Mouse (Mus musculus) hindbrain, postnatal 0 days (tissue): Measurements from ENCODE around the gene Angel2. TPM values are rescaled to one million over a fixed set of nuclear protein-coding genes. Genes with fewer than 3 reads are reported as not detected.

Source experiments
- ATAC-seq: fragments of 200-750 bp; cut with Nextera tagmentation; 2 replicates; pipeline ENCODE4 v1.8.0; 2017; ENCODE audit warnings: mild to moderate bottlenecking, moderate TSS enrichment, moderate library complexity
- DNase-seq: peaks from one replicate; pipeline ENCODE4 v3.0.0-alpha.2; 2015; ENCODE audit warnings: low spot score
- H3K27ac ChIP-seq: fragments of 300-500 bp; sonication (generic); 2 replicates; pipeline ENCODE4 v1.5.1; 2014; ENCODE audit warnings: mild to moderate bottlenecking
- H3K27me3 ChIP-seq: fragments of 300-500 bp; sonication (generic); 2 replicates; pipeline ENCODE4 v1.6.1; 2014; ENCODE audit warnings: low read length, mixed read lengths; ENCODE audit not compliant: insufficient read depth
- H3K36me3 ChIP-seq: fragments of 300-500 bp; sonication (generic); 2 replicates; pipeline ENCODE4 v1.6.1; 2014; ENCODE audit warnings: low read length, mixed read lengths; ENCODE audit not compliant: insufficient read depth
- H3K4me1 ChIP-seq: fragments of 300-500 bp; sonication (generic); 2 replicates; pipeline ENCODE4 v1.6.1; 2014; ENCODE audit warnings: antibody characterized with exemption, low read length, mixed read lengths; ENCODE audit not compliant: insufficient read depth
- H3K4me2 ChIP-seq: fragments of 300-500 bp; sonication (generic); 2 replicates; pipeline ENCODE4 v1.6.1; 2014; ENCODE audit warnings: low read depth, mild to moderate bottlenecking, low read length, moderate library complexity, mixed read lengths
- H3K4me3 ChIP-seq: fragments of 300-500 bp; sonication (generic); 2 replicates; pipeline ENCODE4 v1.5.1; 2014; ENCODE audit warnings: low read length
- H3K9ac ChIP-seq: fragments of 300-500 bp; sonication (generic); replicated peaks from 2 replicates; pipeline ENCODE4 v1.6.1; 2014; ENCODE audit warnings: mild to moderate bottlenecking, low read length, moderate library complexity, mixed read lengths
- H3K9me3 ChIP-seq: fragments of 300-500 bp; sonication (generic); 2 replicates; pipeline ENCODE4 v1.6.1; 2016; ENCODE audit warnings: low read length, mixed read lengths
- CTCF ChIP-seq: IDR thresholded peaks from 2 replicates; pipeline ENCODE4 v1.5.1; 2016; ENCODE audit warnings: antibody characterized with exemption, control low read depth, low read depth
- WGBS: fragments of 180-500 bp; shearing (Covaris S2); extraction: QIAGEN DNeasy Blood & Tissue Kit; methylation state at CpG from one replicate; pipeline ENCODE4 v1.1.7; 2014; 5-methylcytosine and 5-hydroxymethylcytosine counted together
- polyA plus RNA-seq: library from polyadenylated mRNA; unstranded; fragments of >200 nt; fragmentation: Nextera tagmentation; extraction: Ambion mirVana; gene quantifications from 2 replicates; pipeline ENCODE4 v1.2.1, GENCODE M21; 2015
- total RNA-seq: library from RNA; depleted of rRNA; stranded (reverse); fragments of >200 nt; gene quantifications from 2 replicates; pipeline ENCODE4 v1.2.3, GENCODE M21; 2014

Angel2 gene
- total and polyA plus RNA-seq, 2 experiments from 2014 or later, result 28.4 to 39.4 TPM

- Histone ChIP-seq H3K4me2 (no peak overlapping the region), H3K27me3 (no peaks in the 10 kb centered on the region), H3K4me3 (no peak overlapping the region), H3K9me3 (no peaks in the 10 kb centered on the region), H3K36me3 (peaks cover 33% of the 10 kb centered on the region), H3K4me1 (no peaks in the 10 kb centered on the region), H3K27ac (peak overlapping the region; percentile 20; the same call in 1 of the 2 replicates), H3K9ac (no peak overlapping the region)
- ATAC-seq (no peak), DNase-seq (peak; percentile 71)
- no peak for TF ChIP-seq CTCF
- 67% methylated on average over 7 of the region's 7 CpGs for WGBS
Measured at GRCm38 (mm10) chr1:190948439-190948838, 23.5 kb downstream of the Angel2 start.

GRCm38 (mm10) chr1:190948846-190949245 is 23.9 kb downstream of the Angel2 start:
- Histone ChIP-seq H3K9me3 (no peaks in the 10 kb centered on the region), H3K4me3 (no peak overlapping the region), H3K36me3 (peaks cover 29% of the 10 kb centered on the region), H3K4me2 (no peak overlapping the region), H3K4me1 (no peaks in the 10 kb centered on the region), H3K27me3 (no peaks in the 10 kb centered on the region), H3K9ac (no peak overlapping the region), H3K27ac (peak overlapping the region; percentile 41; the same call in 1 of the 2 replicates)
- 54% methylated on average over 17 of the region's 17 CpGs for whole genome bisulfite sequencing
- TF ChIP-seq CTCF, result no peak
- DNase-seq (peak; percentile 65), ATAC-seq (peak; percentile 84)

GRCm38 (mm10) chr1:190951014-190951413 is 26.1 kb downstream of the Angel2 start:
- Histone ChIP-seq H3K4me3 (no peak overlapping the region), H3K9me3 (no peaks in the 10 kb centered on the region), H3K9ac (no peak overlapping the region), H3K4me2 (no peak overlapping the region), H3K36me3 (peaks cover 21% of the 10 kb centered on the region), H3K27me3 (no peaks in the 10 kb centered on the region), H3K27ac (no peak overlapping the region), H3K4me1 (no peaks in the 10 kb centered on the region)
- 60% methylated on average over 5 of the region's 5 CpGs for WGBS
- no peak for TF ChIP-seq CTCF
- ATAC-seq, result no peak
- DNase-seq, result no peak

- no peak for ATAC-seq
- no peak overlapping the region for H3K4me2 ChIP-seq
- TF ChIP-seq CTCF, result no peak
- 83% methylated on average over 3 of the region's 3 CpGs for WGBS
- DNase-seq, result no peak
- no peaks in the 10 kb centered on the region for H3K4me1 ChIP-seq
- no peak overlapping the region for H3K9ac ChIP-seq
- no peaks in the 10 kb centered on the region for H3K27me3 ChIP-seq
- H3K36me3 ChIP-seq, result peaks cover 16% of the 10 kb centered on the region
- no peaks in the 10 kb centered on the region for H3K9me3 ChIP-seq
- H3K4me3 ChIP-seq, result no peak overlapping the region
- H3K27ac ChIP-seq, result no peak overlapping the region
Measured at GRCm38 (mm10) chr1:190953009-190953408, 28.1 kb downstream of the Angel2 start.

GRCm38 (mm10) chr1:190958821-190959220 is 33.9 kb downstream of the Angel2 start:
- no peak for DNase-seq
- WGBS, result 85% methylated on average over 5 of the region's 5 CpGs
- H3K4me3 ChIP-seq, result no peak overlapping the region
- H3K36me3 ChIP-seq, result peaks cover 36% of the 10 kb centered on the region
- no peaks in the 10 kb centered on the region for H3K4me1 ChIP-seq
- H3K4me2 ChIP-seq, result no peak overlapping the region
- H3K27me3 ChIP-seq, result no peaks in the 10 kb centered on the region
- no peak overlapping the region for H3K9ac ChIP-seq
- TF ChIP-seq CTCF, result no peak
- H3K27ac ChIP-seq, result no peak overlapping the region
- H3K9me3 ChIP-seq, result no peaks in the 10 kb centered on the region
- no peak for ATAC-seq

GRCm38 (mm10) chr1:190962760-190963159 is 37.8 kb downstream of the Angel2 start:
- H3K9me3 ChIP-seq, result no peaks in the 10 kb centered on the region
- no peak overlapping the region for H3K9ac ChIP-seq
- H3K4me3 ChIP-seq, result no peak overlapping the region
- H3K27ac ChIP-seq, result no peak overlapping the region
- no peaks in the 10 kb centered on the region for H3K4me1 ChIP-seq
- 89% methylated on average over 3 of the region's 3 CpGs for WGBS
- H3K4me2 ChIP-seq, result no peak overlapping the region
- H3K27me3 ChIP-seq, result no peaks in the 10 kb centered on the region
- H3K36me3 ChIP-seq, result peaks cover 35% of the 10 kb centered on the region
- DNase-seq (no peak), ATAC-seq (no peak; the same call in 1 of the 2 replicates)
- no peak for TF ChIP-seq CTCF

- Histone ChIP-seq H3K27me3 (no peaks in the 10 kb centered on the region), H3K9ac (no peak overlapping the region), H3K4me1 (no peaks in the 10 kb centered on the region), H3K4me3 (no peak overlapping the region), H3K27ac (no peak overlapping the region), H3K9me3 (no peaks in the 10 kb centered on the region), H3K4me2 (no peak overlapping the region), H3K36me3 (peaks cover 22% of the 10 kb centered on the region)
- no peak for TF ChIP-seq CTCF
- no peak for ATAC-seq
- peak; percentile 47 for DNase-seq
- WGBS, result 74% methylated on average over 15 of the region's 15 CpGs
Measured at GRCm38 (mm10) chr1:190964992-190965780, 40.3 kb downstream of the Angel2 start.
